Mouse (Mus musculus) stomach, embryonic 15.5 days (tissue): ENCODE results near the gene Aldh3b3. TPM values are rescaled to one million over a fixed set of nuclear protein-coding genes. Genes with fewer than 3 reads are reported as not detected.

Experiments used
- ATAC-seq: fragments of 200-750 bp; cut with Nextera tagmentation; 2 replicates; pipeline ENCODE4 v1.8.0; 2017; ENCODE audit warnings: low read depth, moderate number of reproducible peaks, moderate TSS enrichment; ENCODE audit not compliant: insufficient read depth, low FRiP score
- H3K27ac ChIP-seq: fragments of 300-500 bp; sonication (generic); 2 replicates; pipeline ENCODE4 v1.5.1; 2015; ENCODE audit warnings: mild to moderate bottlenecking, inconsistent platforms
- H3K27me3 ChIP-seq: fragments of 300-500 bp; sonication (generic); replicated peaks from 2 replicates; pipeline ENCODE4 v1.6.1; 2015; ENCODE audit warnings: inconsistent platforms
- H3K36me3 ChIP-seq: fragments of 300-500 bp; sonication (generic); 2 replicates; pipeline ENCODE4 v1.6.1; 2015; ENCODE audit warnings: inconsistent platforms
- H3K4me1 ChIP-seq: fragments of 300-500 bp; sonication (generic); 2 replicates; pipeline ENCODE4 v1.6.1; 2015; ENCODE audit warnings: inconsistent platforms
- H3K4me2 ChIP-seq: fragments of 300-500 bp; sonication (generic); 2 replicates; pipeline ENCODE4 v1.6.1; 2015; ENCODE audit warnings: mild to moderate bottlenecking, inconsistent platforms
- H3K4me3 ChIP-seq: fragments of 300-500 bp; sonication (generic); replicated peaks from 2 replicates; pipeline ENCODE4 v1.5.1; 2015; ENCODE audit warnings: inconsistent platforms
- H3K9ac ChIP-seq: fragments of 300-500 bp; sonication (generic); 2 replicates; pipeline ENCODE4 v1.6.1; 2015; ENCODE audit warnings: inconsistent platforms
- H3K9me3 ChIP-seq: fragments of 300-500 bp; sonication (generic); 2 replicates; pipeline ENCODE4 v1.6.1; 2016; ENCODE audit warnings: inconsistent platforms
- WGBS: fragments of 180-500 bp; shearing (Covaris S2); methylation state at CpG from one replicate; pipeline ENCODE4 v1.1.7; 2015; 5-methylcytosine and 5-hydroxymethylcytosine counted together
- polyA plus RNA-seq: library from polyadenylated mRNA; unstranded; fragments of >200 nt; fragmentation: Nextera tagmentation; extraction: Ambion mirVana; gene quantifications from 2 replicates; pipeline ENCODE4 v1.2.1, GENCODE M21; 2015

Gene Aldh3b3
- polyA plus RNA-seq, 1 experiment from 2014 or later, result 0.12 TPM

GRCm38 (mm10) chr19:3926279-3926678 is 32.2 kb upstream of the Aldh3b3 start:
- no peak overlapping the region for H3K4me2 ChIP-seq
- ATAC-seq, result no peak
- 42% methylated on average over 3 of the region's 3 CpGs for WGBS
- H3K36me3 ChIP-seq, result no peaks in the 10 kb centered on the region
- H3K4me1 ChIP-seq, result peaks cover 36% of the 10 kb centered on the region
- H3K9me3 ChIP-seq, result no peaks in the 10 kb centered on the region
- no peaks in the 10 kb centered on the region for H3K27me3 ChIP-seq
- no peak overlapping the region for H3K4me3 ChIP-seq
- no peak overlapping the region for H3K9ac ChIP-seq
- H3K27ac ChIP-seq, result no peak overlapping the region

- no peak overlapping the region for H3K4me3 ChIP-seq
- H3K9me3 ChIP-seq, result no peaks in the 10 kb centered on the region
- no peak overlapping the region for H3K27ac ChIP-seq
- 66% methylated on average over 6 of the region's 6 CpGs for WGBS
- H3K36me3 ChIP-seq, result no peaks in the 10 kb centered on the region
- peaks cover 36% of the 10 kb centered on the region for H3K4me1 ChIP-seq
- no peak overlapping the region for H3K9ac ChIP-seq
- no peaks in the 10 kb centered on the region for H3K27me3 ChIP-seq
- ATAC-seq, result no peak
- no peak overlapping the region for H3K4me2 ChIP-seq
Observed at GRCm38 (mm10) chr19:3926685-3927084, 31.8 kb upstream of the Aldh3b3 start.

- H3K4me3 ChIP-seq, result no peak overlapping the region
- H3K9me3 ChIP-seq, result no peaks in the 10 kb centered on the region
- 84% methylated on average over 4 of the region's 4 CpGs for WGBS
- no peaks in the 10 kb centered on the region for H3K27me3 ChIP-seq
- H3K4me1 ChIP-seq, result peaks cover 31% of the 10 kb centered on the region
- no peaks in the 10 kb centered on the region for H3K36me3 ChIP-seq
- no peak overlapping the region for H3K4me2 ChIP-seq
- no peak overlapping the region for H3K27ac ChIP-seq
- ATAC-seq, result no peak
- no peak overlapping the region for H3K9ac ChIP-seq
Observed at GRCm38 (mm10) chr19:3927989-3928388, 30.5 kb upstream of the Aldh3b3 start.

GRCm38 (mm10) chr19:3928779-3929178 is 29.7 kb upstream of the Aldh3b3 start:
- no peak overlapping the region for H3K4me3 ChIP-seq
- H3K27me3 ChIP-seq, result no peaks in the 10 kb centered on the region
- no peak overlapping the region for H3K9ac ChIP-seq
- 78% methylated on average over 4 of the region's 4 CpGs for WGBS
- H3K9me3 ChIP-seq, result no peaks in the 10 kb centered on the region
- no peak for ATAC-seq
- H3K4me1 ChIP-seq, result peaks cover 25% of the 10 kb centered on the region
- no peak overlapping the region for H3K4me2 ChIP-seq
- peak overlapping the region; percentile 73 for H3K27ac ChIP-seq
- no peaks in the 10 kb centered on the region for H3K36me3 ChIP-seq

GRCm38 (mm10) chr19:3929211-3929941 is 29.1 kb upstream of the Aldh3b3 start, which contains the start of gene Aldh3b1:
Aldh3b1 (minus strand) TSS chr19:3929808.
- Histone ChIP-seq H3K9ac (no peak within 1 kb of the TSS), H3K36me3 (no peaks in the 10 kb centered on the region), H3K27me3 (no peaks in the 10 kb centered on the region), H3K27ac (peak within 1 kb of the TSS; percentile 73), H3K4me1 (peaks cover 20% of the 10 kb centered on the region), H3K4me3 (no peak within 1 kb of the TSS), H3K9me3 (no peaks in the 10 kb centered on the region), H3K4me2 (peak within 1 kb of the TSS; percentile 25; the same call in 1 of the 2 replicates)
- 28% methylated on average over 12 of the region's 12 CpGs for WGBS
- ATAC-seq, result peak; percentile 60

- no peak for ATAC-seq
- Histone ChIP-seq H3K4me2 (no peak overlapping the region), H3K27ac (peak overlapping the region; percentile 73), H3K36me3 (no peaks in the 10 kb centered on the region), H3K9ac (no peak overlapping the region), H3K9me3 (no peaks in the 10 kb centered on the region), H3K27me3 (no peaks in the 10 kb centered on the region), H3K4me1 (peaks cover 24% of the 10 kb centered on the region), H3K4me3 (no peak overlapping the region)
- 64% methylated on average over 21 of the region's 21 CpGs for WGBS
Observed at GRCm38 (mm10) chr19:3930262-3931057, 28.0 kb upstream of the Aldh3b3 start.

- Histone ChIP-seq H3K4me2 (no peak overlapping the region), H3K4me1 (peaks cover 32% of the 10 kb centered on the region), H3K27me3 (no peaks in the 10 kb centered on the region), H3K9ac (no peak overlapping the region), H3K36me3 (no peaks in the 10 kb centered on the region), H3K4me3 (no peak overlapping the region), H3K9me3 (no peaks in the 10 kb centered on the region), H3K27ac (no peak overlapping the region)
- WGBS, result 89% methylated on average over 9 of the region's 9 CpGs
- ATAC-seq, result no peak
Observed at GRCm38 (mm10) chr19:3931716-3932115, 26.7 kb upstream of the Aldh3b3 start.

GRCm38 (mm10) chr19:3935032-3935895 is 23.2 kb upstream of the Aldh3b3 start, which contains the start of gene Unc93b1:
Unc93b1 (plus strand) TSS chr19:3935186.
- Histone ChIP-seq H3K27me3 (no peaks in the 10 kb centered on the region), H3K4me2 (peak within 1 kb of the TSS; percentile 91), H3K4me3 (peak within 1 kb of the TSS; percentile 51), H3K4me1 (peaks cover 20% of the 10 kb centered on the region), H3K27ac (0 out of 2 replicates have a peak within 1 kb of the TSS, but pooled peaks have one; percentile 31), H3K9me3 (no peaks in the 10 kb centered on the region), H3K36me3 (no peaks in the 10 kb centered on the region), H3K9ac (peak within 1 kb of the TSS; percentile 38)
- 7% methylated on average over 42 of the region's 42 CpGs for WGBS
- peak; percentile 80 for ATAC-seq

- H3K4me3 ChIP-seq, result peak overlapping the region; percentile 51
- peaks cover 14% of the 10 kb centered on the region for H3K4me1 ChIP-seq
- H3K9ac ChIP-seq, result peak overlapping the region; percentile 38
- H3K4me2 ChIP-seq, result peak overlapping the region; percentile 91
- WGBS, result 7% methylated on average over 22 of the region's 22 CpGs
- no peaks in the 10 kb centered on the region for H3K9me3 ChIP-seq
- no peak for ATAC-seq
- no peaks in the 10 kb centered on the region for H3K27me3 ChIP-seq
- H3K36me3 ChIP-seq, result no peaks in the 10 kb centered on the region
- H3K27ac ChIP-seq, result no peak overlapping the region
Observed at GRCm38 (mm10) chr19:3935896-3936850, 22.3 kb upstream of the Aldh3b3 start.

- H3K4me3 ChIP-seq, result no peak overlapping the region
- 0 out of 2 replicates have a peak, but pooled peaks cover 6% of the 10 kb centered on the region for H3K4me1 ChIP-seq
- WGBS, result 80% methylated on average over 7 of the region's 7 CpGs
- no peaks in the 10 kb centered on the region for H3K9me3 ChIP-seq
- ATAC-seq, result no peak; the same call in 1 of the 2 replicates
- H3K4me2 ChIP-seq, result no peak overlapping the region
- no peak overlapping the region for H3K9ac ChIP-seq
- no peaks in the 10 kb centered on the region for H3K36me3 ChIP-seq
- H3K27ac ChIP-seq, result no peak overlapping the region
- H3K27me3 ChIP-seq, result no peaks in the 10 kb centered on the region
Observed at GRCm38 (mm10) chr19:3942315-3942714, 16.1 kb upstream of the Aldh3b3 start.
